Mouse (Mus musculus): ENCODE results near the gene Gm4881. TPM values are rescaled to one million over a fixed set of nuclear protein-coding genes. Genes with fewer than 3 reads are reported as not detected.

The Gm4881 gene
- total RNA-seq, 2 experiments from 2014 or later: not detected

DNA sequence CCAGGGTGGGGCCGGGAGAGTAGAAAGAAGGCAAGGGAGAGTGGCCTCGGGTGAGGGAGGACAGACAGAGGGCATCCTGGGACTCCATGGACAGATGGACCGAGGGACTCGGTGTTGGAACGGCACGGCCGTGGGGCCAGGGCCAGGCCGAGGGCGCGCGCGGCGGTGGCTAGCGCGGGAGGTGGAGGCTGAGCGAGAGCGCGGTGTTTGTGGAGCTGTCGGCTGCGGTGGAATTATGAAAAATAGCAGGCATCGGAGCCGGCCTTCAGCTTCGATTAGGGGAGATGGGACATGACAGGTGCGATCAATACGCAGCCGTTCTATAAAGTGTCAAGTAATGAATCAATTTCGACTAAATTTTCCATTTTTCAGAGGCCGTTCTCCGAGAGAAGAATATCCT lies 4.5 kb upstream of the Gm4881 start:
- no peak for TF ChIP-seq CTCF (IDR thresholded peaks at IDR 0.05)
- DNase-seq: no peak

DNA sequence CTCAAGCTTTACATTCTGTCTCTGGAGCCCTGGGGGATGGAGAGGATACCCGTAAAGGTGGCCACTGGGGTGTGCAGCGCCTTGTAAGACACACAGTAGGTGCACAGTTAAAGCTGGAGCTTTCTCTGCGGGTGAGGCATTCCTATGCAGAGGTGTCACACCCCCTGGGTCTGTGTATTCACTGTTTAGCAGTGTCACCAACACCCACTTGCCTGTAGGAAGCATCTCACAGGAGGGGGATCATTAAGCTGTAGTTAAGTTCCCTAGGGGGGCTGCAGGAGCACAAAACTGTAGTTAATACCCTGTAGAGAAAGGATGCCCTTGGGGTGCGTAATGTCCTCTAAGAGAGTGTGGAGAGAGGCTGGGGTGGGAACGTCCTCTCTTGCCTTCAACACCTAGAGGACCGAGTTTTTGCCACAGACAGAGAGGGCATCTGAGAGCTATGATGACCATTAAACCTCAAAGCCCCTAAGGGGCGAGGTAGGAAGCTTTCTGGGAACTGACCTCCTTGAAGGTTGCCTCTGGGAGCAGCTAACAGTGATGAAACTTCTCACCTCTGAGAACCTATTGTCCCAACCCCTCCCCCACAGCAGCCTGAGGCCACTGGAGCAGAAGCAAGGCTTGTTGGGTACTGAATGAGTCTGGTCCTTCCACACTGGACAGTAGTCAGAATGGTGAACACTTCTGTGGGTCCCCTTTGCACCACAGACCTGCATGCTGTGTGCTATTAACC lies 3.2 kb upstream of the Gm4881 start:
- no peak for TF ChIP-seq CTCF (IDR thresholded peaks at IDR 0.05)
- no peak for DNase-seq
- intact Hi-C loops (cut with DNase I): no loop called here
- no peak overlapping the region for H3K4me3 ChIP-seq
- H3K27ac ChIP-seq: no peak overlapping the region

More for the DNA sequence above, 4.5 kb upstream of the Gm4881 start:
- Histone ChIP-seq H3K27ac (no peak overlapping the region), H3K4me3 (no peak overlapping the region)
- intact Hi-C loops (cut with DNase I): no loop called here

DNA sequence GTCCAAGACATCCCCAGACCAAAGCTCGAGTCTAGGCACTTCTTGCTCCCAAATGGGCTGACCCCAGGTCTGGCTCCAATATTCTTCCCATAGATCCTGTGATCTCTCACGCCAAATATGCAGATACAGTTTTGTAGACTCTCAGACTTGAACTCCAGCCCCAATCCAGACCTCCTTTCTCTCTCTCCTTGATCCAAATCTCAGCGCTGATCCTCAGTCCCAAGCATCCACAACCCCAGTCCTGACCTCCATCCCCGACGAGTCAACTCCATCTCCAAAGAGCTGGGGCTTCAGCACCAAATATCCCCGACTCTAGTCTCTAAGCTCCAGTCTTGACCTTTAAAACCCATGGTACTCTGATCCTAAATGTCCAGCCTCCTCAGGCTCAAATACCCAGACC lies 653 bp downstream of the Gm4881 start:
- no peak for TF ChIP-seq CTCF (IDR thresholded peaks at IDR 0.05)
- Histone ChIP-seq H3K4me3 (no peak overlapping the region), H3K27ac (no peak overlapping the region)
- DNase-seq: peak; percentile 1
- intact Hi-C loops (cut with DNase I): no loop called here

DNA sequence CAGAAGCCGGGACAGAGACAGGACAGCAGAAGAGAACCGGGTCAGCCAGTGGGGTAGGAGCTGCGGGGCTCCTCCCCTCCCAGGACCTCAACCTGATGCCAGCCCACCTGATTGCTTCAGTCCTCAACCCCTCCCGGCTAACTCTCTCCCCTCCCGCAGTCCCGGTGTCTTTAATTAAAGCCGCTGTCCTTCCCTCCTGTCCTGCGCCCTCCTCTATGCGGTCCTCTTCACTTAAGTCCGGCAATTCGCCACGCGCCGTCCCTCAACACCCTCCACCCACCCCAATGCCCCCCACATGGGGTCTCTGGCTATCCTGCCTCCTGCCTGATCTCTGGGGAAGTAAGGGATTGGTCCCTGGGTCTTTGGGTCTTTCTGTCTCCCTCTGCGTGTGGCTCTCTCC lies 12.6 kb downstream of the Gm4881 start:
- Histone ChIP-seq H3K4me3 (no peak overlapping the region), H3K27ac (no peak overlapping the region)
- DNase-seq: no peak
- intact Hi-C loops (cut with DNase I): no loop called here
- no peak for TF ChIP-seq CTCF (IDR thresholded peaks at IDR 0.05)

DNA sequence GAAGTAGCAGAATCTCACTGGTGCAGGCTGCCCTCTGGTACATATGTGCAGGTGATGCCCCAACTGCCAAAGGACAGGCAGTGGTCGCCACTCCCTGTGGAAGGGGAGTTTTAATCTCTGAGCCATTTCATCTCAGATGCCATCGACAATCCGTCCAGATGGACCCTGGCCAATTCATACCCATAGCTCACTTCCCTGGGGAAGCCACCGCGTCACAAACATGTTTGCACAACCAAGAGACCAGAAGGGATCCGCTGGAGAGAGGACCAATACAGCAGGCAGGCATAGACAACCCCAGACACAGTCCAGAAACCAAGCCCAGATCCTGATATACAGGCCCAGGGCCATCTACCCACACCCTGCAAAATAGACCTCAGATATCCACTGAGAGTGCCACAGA lies 13.8 kb downstream of the Gm4881 start:
- Histone ChIP-seq H3K27ac (no peak overlapping the region), H3K4me3 (no peak overlapping the region)
- intact Hi-C loops (cut with DNase I): no loop called here
- TF ChIP-seq CTCF (IDR thresholded peaks at IDR 0.05): no peak
- DNase-seq: no peak

DNA sequence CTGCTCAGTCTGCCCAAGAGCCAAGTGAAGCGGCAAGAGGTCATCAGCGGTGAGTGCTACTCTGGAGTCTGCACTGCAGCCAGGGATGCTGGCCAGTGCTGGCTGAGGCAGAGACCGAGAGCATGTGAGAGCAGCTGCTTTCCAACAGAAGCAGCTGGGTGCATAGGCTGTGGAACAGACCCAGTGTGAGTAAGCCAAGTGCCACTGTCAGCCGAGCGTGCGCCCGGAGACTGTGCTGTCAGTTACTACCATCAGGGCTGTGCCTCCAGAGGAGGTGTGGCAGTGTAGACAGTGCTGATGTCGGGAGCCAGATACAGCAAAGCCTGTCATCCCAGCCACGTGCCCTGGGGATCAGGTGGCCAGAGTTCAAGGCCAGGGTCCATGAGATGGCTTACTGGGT lies 24.6 kb downstream of the Gm4881 start:
- peak; percentile 89 for DNase-seq
- H3K4me3 ChIP-seq: no peak overlapping the region
- no peak for TF ChIP-seq CTCF (IDR thresholded peaks at IDR 0.05)
- peak overlapping the region; percentile 64 for H3K27ac ChIP-seq
- intact Hi-C loops (cut with DNase I): no loop called here

DNA sequence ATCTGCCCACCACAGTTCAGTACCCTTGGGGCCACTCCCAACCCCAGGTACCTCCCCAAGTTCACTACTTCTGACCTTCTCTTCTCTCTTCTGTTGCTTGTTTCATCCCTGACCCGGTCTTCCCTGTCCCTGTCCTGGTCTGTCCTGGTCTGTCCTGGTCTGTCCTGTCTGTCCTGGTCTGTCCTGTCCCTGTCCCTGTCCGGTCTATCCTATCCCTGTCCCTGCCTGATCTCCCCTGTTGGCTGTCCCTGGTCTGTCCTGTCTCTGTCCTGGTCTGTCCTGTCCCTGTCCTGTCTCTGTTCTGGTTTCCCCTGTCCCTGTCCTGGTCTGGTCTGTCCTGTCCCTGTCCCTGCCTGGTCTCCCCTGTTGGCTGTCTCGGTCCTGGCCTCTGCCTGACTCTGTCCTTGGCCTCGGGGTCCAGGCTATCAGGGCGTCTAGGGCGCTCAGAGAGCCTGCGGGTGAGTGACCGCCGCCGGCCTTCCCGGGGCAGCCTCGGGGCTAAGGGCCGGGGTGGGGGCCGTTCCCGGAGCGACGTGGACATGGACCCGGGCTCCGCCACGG lies 25.5 kb downstream of the Gm4881 start:
- intact Hi-C loops (cut with DNase I): no loop called here
- Histone ChIP-seq H3K4me3 (peak overlapping the region; percentile 23; the same call in 1 of the 2 replicates), H3K27ac (peak overlapping the region; percentile 64)
- TF ChIP-seq CTCF (IDR thresholded peaks at IDR 0.05): no peak
- DNase-seq: peak; percentile 48

DNA sequence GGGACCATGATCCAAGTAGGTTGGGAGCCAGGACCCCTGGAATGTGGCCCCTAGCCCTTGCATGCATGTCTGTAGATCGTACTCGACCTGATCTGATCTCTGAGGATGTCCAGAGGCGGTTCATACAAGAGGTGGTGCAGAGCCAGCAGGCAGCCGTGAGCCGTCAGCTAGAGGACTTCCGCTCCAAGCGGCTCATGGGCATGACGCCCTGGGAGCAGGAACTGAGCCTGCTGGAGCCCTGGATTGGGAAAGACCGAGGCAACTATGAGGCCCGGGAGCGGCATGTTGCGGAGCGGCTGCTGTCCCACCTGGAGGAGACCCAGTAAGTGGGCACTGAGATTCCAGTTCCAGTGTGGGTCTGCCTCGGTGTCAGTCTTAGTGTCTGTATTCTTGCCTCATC lies 31.8 kb downstream of the Gm4881 start:
- no peak overlapping the region for H3K27ac ChIP-seq
- H3K4me3 ChIP-seq: no peak overlapping the region
- no peak for TF ChIP-seq CTCF (IDR thresholded peaks at IDR 0.05)
- DNase-seq: no peak
- intact Hi-C loops (cut with DNase I): no loop called here

DNA sequence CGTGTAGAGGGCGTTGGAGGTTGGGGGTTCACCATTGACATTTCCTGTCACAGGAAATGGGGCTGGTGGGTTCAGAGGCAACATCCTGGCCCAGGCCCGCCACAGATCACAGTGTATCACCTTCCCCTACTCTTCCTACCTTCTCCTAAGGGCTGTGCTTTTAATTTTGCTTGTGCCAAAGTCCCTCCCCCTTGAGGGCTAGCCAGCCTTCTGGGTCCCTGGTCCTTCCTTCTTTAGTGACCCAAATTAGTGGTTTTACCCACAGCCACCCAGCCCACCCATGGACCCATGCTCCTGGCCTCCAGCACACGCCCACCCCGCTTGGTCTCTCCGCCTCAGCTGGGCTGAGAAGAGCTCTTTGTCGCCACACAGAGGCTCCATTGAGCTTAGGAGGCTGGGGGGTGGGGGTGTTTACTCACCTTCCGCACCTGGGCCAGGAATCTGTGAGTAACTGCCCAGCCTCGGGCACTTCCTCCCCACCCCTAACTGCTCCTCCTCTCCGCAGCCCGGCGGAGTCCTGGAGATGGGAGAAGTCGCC lies 37.0 kb downstream of the Gm4881 start:
- intact Hi-C loops (cut with DNase I): no loop called here

DNA sequence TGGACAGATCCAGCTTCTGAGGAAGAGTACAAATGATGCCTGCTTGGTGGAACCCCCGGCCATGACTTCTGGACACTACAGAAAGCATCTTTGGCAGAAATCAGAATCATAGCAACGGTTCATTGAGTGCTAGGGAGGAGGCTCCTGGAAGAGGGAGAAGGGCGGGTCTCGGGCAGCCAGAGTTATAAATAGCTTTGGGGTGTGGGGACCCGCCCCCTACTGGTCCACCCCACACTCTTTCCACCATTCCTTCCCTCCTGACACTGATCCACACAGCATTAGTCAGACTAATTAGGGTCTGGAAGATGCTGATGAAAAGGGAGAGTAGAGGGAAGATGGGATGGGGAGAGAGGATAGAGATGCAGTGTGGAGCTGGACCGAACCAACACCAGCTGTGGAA lies 37.7 kb downstream of the Gm4881 start:
- no peak for DNase-seq
- Histone ChIP-seq H3K4me3 (no peak overlapping the region), H3K27ac (no peak overlapping the region; the same call in 1 of the 2 replicates)
- intact Hi-C loops (cut with DNase I): no loop called here
- TF ChIP-seq CTCF (IDR thresholded peaks at IDR 0.05): no peak

More for the DNA sequence above, 37.0 kb downstream of the Gm4881 start:
- Histone ChIP-seq H3K4me3 (no peak overlapping the region), H3K27ac (no peak overlapping the region; the same call in 1 of the 2 replicates)
- TF ChIP-seq CTCF (IDR thresholded peaks at IDR 0.05): no peak
- no peak for DNase-seq

DNA sequence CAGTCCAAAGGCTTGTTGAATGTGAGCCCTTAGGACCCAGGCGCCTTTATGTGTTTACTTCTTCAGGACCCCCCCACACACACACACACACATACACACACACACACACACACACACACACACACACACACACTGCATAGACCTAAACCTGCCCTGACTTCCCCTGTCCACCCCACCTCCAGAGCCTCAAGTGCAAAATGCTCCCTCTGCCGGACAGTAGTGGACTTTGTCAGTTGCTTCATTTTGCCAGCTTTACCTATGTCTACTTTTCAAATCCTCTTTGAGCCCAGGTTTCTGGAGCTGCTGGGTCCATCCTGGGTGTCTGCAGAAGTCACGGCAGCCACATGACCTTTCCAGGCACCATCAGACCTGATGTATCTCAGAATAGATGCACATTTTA lies 39.4 kb downstream of the Gm4881 start:
- peak; percentile 66 for DNase-seq
- peak overlapping the region; percentile 93 for H3K4me3 ChIP-seq
- peak overlapping the region; percentile 92; the same call in 1 of the 2 replicates for H3K27ac ChIP-seq
- TF ChIP-seq CTCF (IDR thresholded peaks at IDR 0.05): peak; percentile 68
- intact Hi-C loops (cut with DNase I): loop anchor here (2.0 to 5.0 kb wide), 2 partner anchors 14 to 172 kb away; no protein-coding TSS in a partner anchor

DNA sequence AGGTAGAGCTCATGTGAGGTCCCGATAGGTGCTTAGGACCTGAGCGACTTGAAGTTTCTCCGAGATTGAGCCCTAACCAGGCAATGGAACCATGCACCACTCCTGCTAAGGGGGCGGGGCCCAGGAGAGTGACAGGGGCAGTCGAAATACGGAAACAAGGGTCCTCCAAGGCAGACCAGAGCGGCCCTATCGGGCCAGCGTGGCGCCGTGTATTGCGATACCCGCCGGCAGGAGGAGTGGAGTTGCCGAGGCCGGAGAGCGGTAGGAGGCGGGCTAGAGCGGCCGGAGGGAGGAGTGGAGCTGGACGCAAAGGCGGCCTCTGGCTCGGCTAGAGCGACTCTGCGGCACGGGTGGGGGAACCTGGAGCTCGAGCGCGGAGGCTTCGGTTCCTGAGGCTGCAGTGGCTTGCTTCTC lies 40.2 kb downstream of the Gm4881 start:
- Histone ChIP-seq H3K27ac (peak overlapping the region; percentile 92), H3K4me3 (peak overlapping the region; percentile 93)
- intact Hi-C loops (cut with DNase I): loop anchor here (2.0 to 5.0 kb wide), 2 partner anchors 13 to 173 kb away; no protein-coding TSS in a partner anchor
- TF ChIP-seq CTCF (IDR thresholded peaks at IDR 0.05): peak; percentile 64
- peak; percentile 98 for DNase-seq

DNA sequence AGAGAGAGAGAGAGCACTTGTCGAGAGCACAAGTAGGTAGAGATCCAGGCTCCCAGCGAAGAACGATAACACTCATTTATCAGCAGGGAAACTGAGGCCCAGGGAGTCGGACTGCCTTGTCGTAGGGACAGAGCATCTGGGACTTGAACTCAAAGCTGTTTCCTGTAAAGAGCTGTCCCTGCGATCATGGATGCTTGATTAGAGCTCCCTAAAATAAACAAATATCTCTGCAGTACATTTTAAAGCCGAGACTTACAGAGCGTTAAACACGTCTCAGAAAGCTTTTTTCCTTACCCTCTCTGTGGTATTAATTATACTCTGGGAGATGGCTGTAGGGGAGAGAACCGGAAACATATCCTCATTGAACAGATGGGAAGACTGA lies 40.9 kb downstream of the Gm4881 start:
- Histone ChIP-seq H3K27ac (peak overlapping the region; percentile 92), H3K4me3 (peak overlapping the region; percentile 93)
- no peak for TF ChIP-seq CTCF (IDR thresholded peaks at IDR 0.05)
- no peak for DNase-seq
- intact Hi-C loops (cut with DNase I): loop anchor here (5.0 kb wide), 1 partner anchor 174 kb away; no protein-coding TSS in a partner anchor
